Mouse (Mus musculus) embryo, embryonic 11 days (tissue): ENCODE results near the gene Cav2.
A peak's percentile ranks its signal among the peaks of the same experiment; 100 is the strongest.

Source experiments
- DNase-seq: peaks from one replicate; pipeline ENCODE4 v3.0.0-alpha.2; 2015

Cav2 gene

GRCm38 (mm10) chr6:17314659-17315616, 34.0 kb downstream of the Cav2 start:
- no peak for DNase-seq

DNA sequence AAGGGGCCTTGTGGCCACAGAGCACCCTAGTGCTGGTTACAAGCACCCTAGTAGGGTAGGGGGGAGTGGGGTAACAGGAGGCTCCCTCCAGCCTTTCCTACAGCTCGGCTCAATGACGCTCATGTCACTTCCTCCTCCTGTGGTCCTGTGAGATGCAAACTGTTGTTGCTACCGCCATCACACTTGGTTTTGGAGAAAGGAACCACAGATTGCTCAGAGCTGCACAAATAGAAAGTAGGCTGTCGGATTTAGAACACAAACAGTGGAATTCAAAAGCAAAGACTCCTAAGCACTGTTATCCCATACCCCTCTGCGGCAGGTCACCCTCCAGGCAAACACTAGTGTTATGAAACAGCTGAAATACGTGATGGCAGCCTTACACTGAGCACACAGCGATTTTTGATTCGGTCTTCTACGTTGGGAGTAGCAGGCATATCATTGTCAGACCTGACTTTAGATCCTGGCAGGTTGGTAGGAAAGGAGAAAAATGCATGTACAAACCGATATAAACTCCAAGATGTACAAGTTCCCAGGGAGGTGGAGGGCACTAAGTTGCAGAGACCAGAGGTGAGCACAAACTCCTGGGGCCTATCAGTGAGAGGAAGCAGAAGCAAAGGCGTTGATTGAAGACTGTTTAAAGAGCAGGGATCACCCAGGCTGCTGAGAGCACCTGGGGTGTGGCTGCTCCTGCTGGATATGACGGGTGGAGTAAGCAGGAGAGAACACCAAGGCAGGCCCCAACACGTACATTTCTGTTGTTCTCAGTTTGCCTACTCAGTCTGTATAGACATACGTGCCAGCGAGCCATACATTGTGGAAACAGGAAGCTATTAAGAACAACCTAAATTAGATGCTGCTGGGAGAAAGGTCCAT, 35.5 kb downstream of the Cav2 start:
- DNase-seq = no peak

DNA sequence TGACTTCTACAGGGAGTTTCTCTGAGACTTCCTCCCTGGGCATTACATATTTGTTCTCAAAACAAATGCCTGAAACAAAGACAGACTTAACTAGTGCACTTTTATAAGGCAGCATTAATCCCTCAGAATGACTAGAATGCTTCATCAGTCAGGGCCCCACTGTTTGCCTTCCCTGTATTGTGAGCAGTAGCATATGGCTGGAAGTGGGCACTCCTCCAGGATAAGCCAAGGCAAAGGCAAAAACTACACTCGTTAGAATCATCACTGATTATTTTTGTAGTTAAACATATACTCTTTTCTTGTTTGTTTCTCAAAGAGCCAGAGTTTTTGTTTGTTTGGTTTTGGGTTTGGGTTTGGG, 36.2 kb downstream of the Cav2 start:
- no peak for DNase-seq

DNA sequence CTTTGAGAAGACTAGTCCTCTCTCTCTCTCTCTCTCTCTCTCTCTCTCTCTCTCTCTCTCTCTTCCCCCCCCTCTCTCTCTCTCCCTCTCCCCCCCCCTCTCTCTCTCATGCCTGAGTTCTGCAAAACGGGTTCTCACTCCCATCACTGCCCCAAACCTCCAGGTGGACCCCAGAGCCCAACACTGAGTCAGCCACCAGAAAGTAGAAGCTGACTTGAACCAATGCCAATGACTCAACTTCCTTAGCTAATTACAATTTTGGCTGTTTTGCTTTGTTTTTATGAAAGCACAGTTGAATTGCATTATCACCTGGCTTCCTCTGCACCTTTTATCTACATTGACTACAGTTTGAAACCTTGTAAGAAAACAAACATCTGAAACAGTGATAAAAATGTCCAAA, 37.0 kb downstream of the Cav2 start:
- DNase-seq = no peak

- DNase-seq = no peak
Measured at GRCm38 (mm10) chr6:17321976-17322375, 41.0 kb downstream of the Cav2 start.

DNA sequence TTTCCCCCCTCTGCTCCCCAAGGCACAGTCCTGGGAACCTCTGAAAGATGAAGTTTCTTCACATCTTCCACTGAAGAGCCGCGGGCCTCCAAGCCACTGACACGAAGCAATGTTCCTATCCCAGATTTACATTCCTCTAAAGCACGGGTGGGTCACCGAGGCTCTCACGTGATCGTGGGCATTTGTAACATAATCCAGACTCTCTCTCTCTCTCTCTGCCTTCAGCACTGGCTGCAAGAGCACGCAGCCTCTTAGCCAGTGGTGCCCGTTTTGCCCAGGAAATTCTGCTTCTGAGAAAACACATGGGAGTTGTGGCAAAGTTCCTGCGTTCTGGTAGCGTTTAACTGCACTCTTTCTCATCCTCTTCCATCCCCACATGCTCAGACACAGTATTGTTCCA, 46.2 kb downstream of the Cav2 start:
- peak; percentile 33 for DNase-seq

DNA sequence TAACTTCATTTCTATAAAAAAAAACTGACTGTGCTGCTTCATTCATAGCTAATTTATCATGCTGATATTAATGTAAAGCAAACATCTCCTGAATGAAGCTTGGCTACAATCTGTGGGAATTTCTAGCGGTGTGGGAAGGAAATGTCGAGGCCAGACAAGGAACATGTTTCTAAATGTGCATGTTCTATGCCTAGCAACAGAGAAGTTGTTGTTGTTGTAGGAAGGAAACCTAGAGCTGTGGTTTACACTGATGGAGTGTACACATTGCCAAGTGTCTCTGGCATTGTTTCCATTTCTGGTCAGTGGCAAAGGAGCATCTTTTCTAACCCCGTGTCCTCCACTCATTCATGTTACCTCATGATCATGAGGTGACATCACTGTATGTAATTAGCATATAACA, 48.8 kb downstream of the Cav2 start:
- DNase-seq = no peak

DNA sequence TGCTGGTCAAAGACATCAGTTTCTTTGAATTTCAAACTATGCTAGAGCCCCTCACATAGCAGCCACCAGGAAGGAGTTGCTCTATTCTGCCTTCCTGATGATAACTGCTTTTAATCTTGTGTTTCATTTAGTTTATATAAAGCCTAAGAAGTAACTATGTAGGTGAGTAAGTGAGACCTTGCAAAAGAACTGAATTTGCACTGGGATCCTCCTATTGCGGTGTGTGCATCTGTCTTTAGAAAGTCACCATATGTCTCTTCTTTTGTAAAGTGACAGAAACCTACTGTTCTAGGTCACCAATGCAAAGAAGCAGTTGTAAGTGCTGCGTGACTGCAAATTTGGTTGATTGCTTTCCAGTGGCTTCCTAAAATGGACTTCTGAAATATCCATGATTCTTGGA, 56.7 kb downstream of the Cav2 start:
- no peak for DNase-seq
